Mouse (Mus musculus) gastrocnemius, adult 18-20 months (tissue): ENCODE data around the gene Lrrc75b. TPM values are rescaled to one million over a fixed set of nuclear protein-coding genes. Genes with fewer than 3 reads are reported as not detected.
"Not testable (repeated sequence)": the region's sequence is repeated elsewhere in the genome, so short reads cannot be mapped to it uniquely, and the experiment has no call there.

ENCODE experiments used
- DNase-seq: peaks from one replicate; pipeline ENCODE4 v3.0.0; 2021; ENCODE audit warnings: low spot score
- total RNA-seq, 2 experiments: library from RNA; stranded (reverse); gene quantifications; 2 replicates each; pipeline ENCODE4 v1.2.3; 2021

Gene Lrrc75b
- total RNA-seq, 2 experiments from 2014 or later: 0.11 to 0.12 TPM

- no peak for DNase-seq
Observed at GRCm38 (mm10) chr10:75568029-75568428, 7.9 kb upstream of the Lrrc75b start.

GRCm38 (mm10) chr10:75566765-75567164 lies 6.6 kb upstream of the Lrrc75b start:
- not testable (repeated sequence) for DNase-seq

GRCm38 (mm10) chr10:75566321-75566720 lies 6.2 kb upstream of the Lrrc75b start:
- DNase-seq: no peak

GRCm38 (mm10) chr10:75565906-75566305 lies 5.8 kb upstream of the Lrrc75b start:
- DNase-seq: no peak

GRCm38 (mm10) chr10:75565436-75565835 lies 5.3 kb upstream of the Lrrc75b start:
- no peak for DNase-seq

GRCm38 (mm10) chr10:75564687-75565265 lies 4.6 kb upstream of the Lrrc75b start:
- DNase-seq: no peak

- DNase-seq: no peak
Observed at GRCm38 (mm10) chr10:75562596-75562995, 2.5 kb upstream of the Lrrc75b start.

GRCm38 (mm10) chr10:75561071-75561654 lies 1.0 kb upstream of the Lrrc75b start, which contains the start of gene Ggt1:
Gene Ggt1, plus strand, starts transcription at chr10:75561604.
- DNase-seq: no peak

GRCm38 (mm10) chr10:75560549-75560899 lies 394 bp upstream of the Lrrc75b start:
- no peak for DNase-seq

- DNase-seq: no peak
Observed at GRCm38 (mm10) chr10:75559041-75559675, 972 bp downstream of the Lrrc75b start.

GRCm38 (mm10) chr10:75558515-75558914 lies 1.6 kb downstream of the Lrrc75b start:
- no peak for DNase-seq

GRCm38 (mm10) chr10:75556026-75556425 lies 4.1 kb downstream of the Lrrc75b start:
- DNase-seq: no peak

GRCm38 (mm10) chr10:75555557-75555956 lies 4.6 kb downstream of the Lrrc75b start:
- no peak for DNase-seq

GRCm38 (mm10) chr10:75554090-75554489 lies 6.0 kb downstream of the Lrrc75b start:
- DNase-seq: no peak

- no peak for DNase-seq
Observed at GRCm38 (mm10) chr10:75552701-75553450, 7.3 kb downstream of the Lrrc75b start.

- no peak for DNase-seq
Observed at GRCm38 (mm10) chr10:75552106-75552505, 8.0 kb downstream of the Lrrc75b start.

- DNase-seq: no peak
Observed at GRCm38 (mm10) chr10:75551175-75551574, 9.0 kb downstream of the Lrrc75b start.

GRCm38 (mm10) chr10:75549886-75550285 lies 10.2 kb downstream of the Lrrc75b start:
- no peak for DNase-seq

GRCm38 (mm10) chr10:75548486-75548885 lies 11.6 kb downstream of the Lrrc75b start:
- no peak for DNase-seq

- DNase-seq: no peak
Observed at GRCm38 (mm10) chr10:75547901-75548300, 12.2 kb downstream of the Lrrc75b start.

- no peak for DNase-seq
Observed at GRCm38 (mm10) chr10:75536123-75536522, 24.0 kb downstream of the Lrrc75b start.

- DNase-seq: no peak
Observed at GRCm38 (mm10) chr10:75535423-75535822, 24.7 kb downstream of the Lrrc75b start.
